Mouse (Mus musculus) kidney, adult 8-10 months (tissue): ENCODE data around the gene Gsdma2.
"Not testable (repeated sequence)": the region's sequence is repeated elsewhere in the genome, so short reads cannot be mapped to it uniquely, and the experiment has no call there.

Experiments used
- DNase-seq, 2 experiments: peaks; one replicate each; pipeline ENCODE4 v3.0.0; 2022

The Gsdma2 gene

GRCm38 (mm10) chr11:98646459-98646858, at the start of gene Gsdma2:
Gene Gsdma2, plus strand, starts transcription at chr11:98646759.
- DNase-seq, result no peak

DNA sequence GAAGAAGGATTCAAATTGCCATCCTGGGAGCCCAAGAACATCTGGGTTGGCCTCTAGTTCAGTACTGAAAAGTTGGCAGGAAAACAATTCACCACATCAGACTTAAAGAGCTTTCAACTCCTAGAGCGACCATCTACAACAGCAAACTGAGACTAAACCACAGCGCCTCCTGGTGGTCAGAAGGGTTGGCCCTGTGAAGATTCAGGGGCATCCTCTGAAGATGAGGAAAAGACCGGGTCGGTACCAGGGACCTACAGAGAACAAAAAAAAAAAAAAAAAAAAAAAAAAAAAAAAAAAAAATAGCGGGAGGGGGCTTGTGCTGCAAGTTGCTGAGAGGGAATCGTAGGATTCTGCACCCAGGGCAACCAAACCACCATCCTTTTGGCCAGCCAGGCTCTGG, 49.2 kb upstream of the Gsdma2 start:
- DNase-seq, result peak in 1 of 2 experiments; percentile 62

DNA sequence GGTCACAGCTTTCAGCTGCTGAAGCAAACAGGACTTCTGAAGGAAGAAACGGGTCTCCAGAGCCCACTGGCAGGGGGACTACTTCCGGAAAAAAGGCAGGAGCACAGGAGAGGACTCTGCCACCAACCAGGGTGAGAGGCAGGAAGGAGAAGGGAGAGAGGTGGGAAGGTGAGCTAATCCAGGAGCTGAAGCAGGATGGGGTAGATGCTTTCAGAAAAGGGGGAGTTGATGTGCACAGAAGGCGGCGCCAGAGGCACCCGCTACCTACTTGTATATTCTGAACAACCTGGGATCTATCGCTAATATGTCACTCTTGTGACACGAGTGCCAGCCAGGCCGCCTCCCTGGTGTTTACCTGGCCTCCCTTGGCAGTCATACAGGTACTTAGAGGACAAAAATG, 48.6 kb upstream of the Gsdma2 start, which contains the start of gene Lrrc3c:
TSS of gene Lrrc3c (plus strand) at position 301 of the 400 bp plus-strand sequence.
- no peak for DNase-seq

DNA sequence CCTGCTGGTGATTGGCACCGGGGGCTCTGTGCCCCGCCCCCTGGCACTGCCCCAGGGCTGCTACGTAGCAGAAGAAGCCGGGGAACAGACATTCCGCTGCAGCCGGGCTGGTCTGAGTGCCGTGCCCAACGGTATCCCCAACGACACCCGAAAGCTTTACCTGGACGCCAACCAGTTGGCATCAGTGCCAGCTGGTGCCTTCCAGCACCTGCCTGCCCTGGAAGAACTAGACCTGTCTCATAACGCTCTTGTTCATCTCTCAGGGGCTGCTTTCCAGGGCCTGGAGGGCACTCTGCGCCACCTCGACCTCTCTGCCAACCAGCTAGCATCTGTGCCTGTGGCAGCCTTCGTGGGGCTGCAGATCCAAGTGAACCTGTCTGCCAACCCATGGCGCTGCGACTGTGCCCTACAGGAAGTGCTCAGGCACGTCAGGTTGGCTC, 47.7 kb upstream of the Gsdma2 start:
- no peak for DNase-seq

DNA sequence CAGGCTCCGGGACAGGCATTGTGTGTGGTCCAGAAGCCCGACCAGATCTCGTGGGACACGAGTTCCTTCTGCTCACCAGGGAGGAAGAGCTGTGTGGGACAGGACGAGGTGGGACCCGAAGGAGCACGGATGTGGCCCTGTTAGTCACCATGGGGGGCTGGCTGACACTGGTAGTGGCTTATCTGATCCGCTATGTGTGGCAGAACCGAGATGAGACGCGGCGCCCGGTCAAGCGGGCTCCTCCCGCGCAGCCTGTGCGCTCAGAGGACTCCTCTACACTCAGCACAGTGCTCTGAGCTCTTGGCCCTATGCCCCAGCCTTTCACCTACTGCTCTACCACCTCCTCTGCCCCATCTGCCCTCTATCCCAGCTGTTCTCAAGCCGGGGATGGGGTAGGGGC, 47.3 kb upstream of the Gsdma2 start:
- no peak for DNase-seq

GRCm38 (mm10) chr11:98602090-98602690, 44.4 kb upstream of the Gsdma2 start:
- no peak for DNase-seq

GRCm38 (mm10) chr11:98603953-98604352, 42.6 kb upstream of the Gsdma2 start:
- DNase-seq, result no peak

- DNase-seq, result not testable (repeated sequence)
Measured at GRCm38 (mm10) chr11:98604911-98605310, 41.6 kb upstream of the Gsdma2 start.

DNA sequence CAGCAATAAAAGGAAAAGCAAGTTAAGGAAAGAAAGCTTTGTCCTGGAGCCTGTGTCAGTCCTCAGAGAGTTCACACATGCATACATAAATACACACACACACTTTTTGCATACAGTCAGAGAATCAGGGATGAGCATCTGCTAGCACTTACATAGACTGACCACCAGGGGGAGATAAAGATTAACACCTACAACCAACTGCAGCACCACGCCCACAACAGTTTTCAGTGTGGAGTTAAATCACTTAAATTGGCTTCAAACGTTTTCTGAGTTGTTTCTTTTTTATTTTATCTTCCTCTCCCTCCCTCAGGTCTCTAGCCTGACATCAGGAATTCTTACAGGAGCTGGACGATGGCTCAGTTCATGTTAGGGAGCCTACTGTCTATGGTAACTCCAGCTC, 39.8 kb upstream of the Gsdma2 start:
- no peak for DNase-seq

DNA sequence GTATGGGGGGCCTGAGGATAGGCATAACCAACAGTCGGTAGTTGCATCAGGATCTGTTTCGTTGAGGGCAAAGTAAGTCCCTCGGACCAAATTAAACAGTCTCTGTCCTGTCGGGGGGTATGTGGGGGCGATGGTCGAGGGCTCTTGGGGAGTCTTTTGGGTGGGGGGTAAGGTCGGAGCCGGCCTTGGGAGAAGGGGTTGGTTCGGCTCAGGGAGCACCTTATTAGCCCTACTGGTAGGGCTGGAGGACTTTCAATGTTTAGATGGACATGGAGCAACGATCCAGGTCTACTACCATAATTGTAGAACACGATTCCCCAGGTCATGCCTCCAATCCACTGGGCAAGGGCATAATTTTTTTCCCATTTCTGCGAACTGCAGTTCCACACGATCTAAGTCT, 25.8 kb upstream of the Gsdma2 start:
- no peak for DNase-seq

DNA sequence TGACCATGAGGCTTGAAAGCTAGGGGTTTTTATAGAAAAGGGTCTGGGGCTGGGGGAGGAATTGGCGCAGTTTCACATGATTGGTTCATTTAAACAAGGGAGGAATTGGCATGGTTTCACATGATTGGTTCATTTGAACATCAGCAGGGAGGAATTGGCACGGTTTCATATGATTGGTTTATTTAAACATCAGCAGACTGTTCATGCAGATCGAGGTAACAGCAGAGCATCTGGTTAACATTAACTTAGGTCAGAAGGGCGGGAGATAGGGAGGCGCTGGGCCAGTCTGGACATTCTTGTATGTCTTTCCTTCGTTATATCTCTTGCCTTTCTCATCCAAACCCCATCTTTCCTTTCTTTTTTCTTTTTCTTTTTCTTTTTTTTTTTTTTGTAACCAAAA, 22.6 kb upstream of the Gsdma2 start:
- peak; percentile 9 to 23 for DNase-seq

- DNase-seq, result not testable (repeated sequence)
Measured at GRCm38 (mm10) chr11:98624381-98624780, 22.2 kb upstream of the Gsdma2 start.

GRCm38 (mm10) chr11:98625611-98626410, 20.7 kb upstream of the Gsdma2 start, which contains the start of the genes Gm12355 and Gsdma3:
Gene Gm12355, minus strand, starts transcription at chr11:98625661.
Gene Gsdma3, plus strand, starts transcription at chr11:98626360.
- no peak for DNase-seq

DNA sequence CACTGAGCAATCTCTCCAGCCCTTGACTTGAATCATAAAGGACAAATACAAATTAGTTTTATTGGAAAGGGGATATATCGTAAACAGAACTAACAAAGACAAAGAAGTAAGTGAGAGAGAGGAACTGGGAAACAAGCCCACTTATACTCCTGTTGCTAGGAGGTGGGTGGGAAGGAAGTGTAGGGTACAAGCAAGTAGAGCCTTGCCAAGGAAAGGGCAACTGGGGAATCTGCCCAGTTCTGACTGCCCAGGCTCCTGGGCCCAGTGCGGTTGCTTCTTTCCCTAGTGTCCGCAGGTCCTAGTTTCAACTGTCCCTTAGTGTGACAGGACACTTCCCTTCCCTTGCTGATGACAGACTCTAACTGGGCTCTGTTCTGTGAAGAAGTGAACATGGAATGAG, 17.9 kb upstream of the Gsdma2 start:
- DNase-seq, result no peak

DNA sequence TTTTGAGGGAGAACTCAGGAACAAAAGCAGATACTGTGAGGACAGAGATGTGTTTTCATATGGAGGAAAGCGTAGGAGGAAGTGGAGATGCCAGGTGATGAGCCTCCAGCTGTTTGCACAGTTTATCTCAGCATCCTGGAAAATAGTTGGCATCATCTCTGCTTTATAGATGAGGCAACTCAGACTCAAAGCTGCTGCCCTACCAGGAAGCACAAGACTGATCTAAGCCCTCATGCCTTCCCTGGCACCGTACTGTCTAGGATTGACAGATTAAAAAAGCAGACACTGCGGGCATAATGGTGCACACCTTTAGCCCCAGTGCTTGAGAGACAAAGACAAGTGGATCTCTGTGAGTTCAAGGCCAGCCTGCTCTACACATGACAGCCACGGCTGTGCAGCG, 15.9 kb upstream of the Gsdma2 start:
- no peak for DNase-seq

DNA sequence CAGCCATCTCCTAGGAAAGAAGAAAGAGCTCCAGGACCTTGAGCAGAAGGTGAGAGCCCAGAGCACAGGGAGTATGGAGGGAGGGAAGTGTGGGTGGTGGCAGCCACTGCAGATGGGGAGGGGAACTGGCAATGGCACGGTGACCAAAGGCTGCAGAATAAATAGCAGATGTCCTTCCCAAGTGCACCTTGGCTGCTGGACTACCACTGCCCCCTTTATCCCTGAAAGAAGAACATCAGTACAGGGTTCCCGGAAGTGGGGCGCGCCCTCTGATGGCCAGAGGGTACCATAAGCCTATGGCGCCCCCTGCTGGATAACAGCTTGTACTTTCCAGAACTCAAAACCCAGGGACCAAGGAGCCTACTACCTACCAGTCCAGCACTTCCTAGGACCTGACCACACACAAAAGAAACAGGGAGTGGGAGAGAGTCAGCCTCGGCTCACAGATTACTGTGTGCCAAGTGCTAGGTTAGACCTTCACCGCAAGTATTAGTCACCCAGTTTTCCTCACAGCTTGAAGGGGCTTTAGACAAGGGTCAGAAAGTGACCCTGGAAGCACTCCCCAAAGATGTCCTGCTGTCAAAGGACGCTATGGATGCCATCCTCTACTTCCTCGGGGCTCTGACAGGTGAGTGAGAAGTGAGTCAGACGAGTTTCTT, 11.1 kb upstream of the Gsdma2 start:
- peak in 1 of 2 experiments; percentile 34 for DNase-seq

GRCm38 (mm10) chr11:98637501-98637900, 9.1 kb upstream of the Gsdma2 start:
- DNase-seq, result no peak

GRCm38 (mm10) chr11:98640091-98640490, 6.5 kb upstream of the Gsdma2 start:
- DNase-seq, result no peak

DNA sequence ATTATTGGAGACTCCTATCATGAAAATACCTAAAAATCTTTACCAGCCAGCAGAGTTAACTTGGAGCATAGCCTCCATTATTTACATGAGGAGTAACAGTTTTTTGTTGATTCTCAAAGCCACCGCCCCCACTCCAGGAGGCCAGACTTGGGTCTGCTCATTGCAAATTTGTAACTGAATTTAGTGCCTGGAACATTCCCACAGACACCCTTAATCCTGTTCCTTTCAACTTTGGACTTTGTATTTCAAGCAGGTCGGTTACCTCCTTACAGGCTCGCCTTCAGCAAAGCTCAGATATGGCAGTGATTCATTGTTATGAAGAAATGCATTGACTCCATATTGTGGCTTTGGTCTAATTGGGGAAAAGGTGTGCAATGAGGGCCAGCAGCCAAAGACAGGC, 1.8 kb upstream of the Gsdma2 start:
- DNase-seq, result peak; percentile 29 to 35

GRCm38 (mm10) chr11:98645946-98646345, 613 bp upstream of the Gsdma2 start:
- DNase-seq, result peak; percentile 26 to 46

- peak; percentile 29 to 59 for DNase-seq
Measured at GRCm38 (mm10) chr11:98655076-98655475, 8.5 kb downstream of the Gsdma2 start.

GRCm38 (mm10) chr11:98660517-98660916, 14.0 kb downstream of the Gsdma2 start:
- DNase-seq, result peak; percentile 9 to 21

GRCm38 (mm10) chr11:98664091-98664490, 17.5 kb downstream of the Gsdma2 start, which contains the start of gene Gsdma:
Gene Gsdma, plus strand, starts transcription at chr11:98664351.
- no peak for DNase-seq

DNA sequence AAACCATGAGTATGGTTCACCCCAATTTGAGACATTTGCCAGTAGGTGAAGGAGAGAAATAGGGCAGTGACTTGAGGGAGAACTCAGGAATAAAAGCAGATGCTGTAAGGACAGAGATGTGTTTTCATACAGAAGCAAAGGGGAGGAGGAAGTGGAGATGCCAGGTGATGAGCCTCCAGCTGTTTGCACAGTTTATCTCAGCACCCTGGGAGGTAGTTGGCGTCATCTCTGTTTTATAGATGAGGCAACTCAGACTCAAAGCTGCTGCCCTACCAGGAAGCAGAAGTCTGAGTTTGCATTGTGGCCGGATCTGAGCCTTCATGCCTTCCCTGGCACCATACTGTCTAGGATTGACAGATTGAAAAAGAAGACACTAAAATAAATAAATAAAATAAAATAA, 22.4 kb downstream of the Gsdma2 start:
- no peak for DNase-seq
